Mouse (Mus musculus) activated CD4-positive, CD25-positive, alpha-beta regulatory T cell, adult 4 months (primary cell): ENCODE measurements around the gene Nsg1. TPM values are rescaled to one million over a fixed set of nuclear protein-coding genes. Genes with fewer than 3 reads are reported as not detected.

Source experiments
- ATAC-seq: one replicate; pipeline ENCODE4 v1.8.0; 2017
- polyA plus RNA-seq, 2 experiments: library from polyadenylated mRNA; unstranded; fragments of 100-300 nt; shearing (Covaris generic); gene quantifications; one replicate each; pipeline ENCODE4 v1.2.1; 2017

The Nsg1 gene
- under 1 TPM; 0.40 to 0.67 TPM for polyA plus RNA-seq

- no peak for ATAC-seq
Measured at GRCm38 (mm10) chr5:38159634-38160413, at the start of gene Nsg1. Gene Nsg1 (minus strand): TSS chr5:38159907.

GRCm38 (mm10) chr5:38208985-38209384 lies 49.3 kb upstream of the Nsg1 start:
- ATAC-seq, result no peak

GRCm38 (mm10) chr5:38205303-38205726 lies 45.6 kb upstream of the Nsg1 start:
- no peak for ATAC-seq

GRCm38 (mm10) chr5:38199686-38200085 lies 40.0 kb upstream of the Nsg1 start:
- no peak for ATAC-seq

GRCm38 (mm10) chr5:38197482-38197823 lies 37.7 kb upstream of the Nsg1 start:
- peak; percentile 46 for ATAC-seq

- no peak for ATAC-seq
Measured at GRCm38 (mm10) chr5:38196821-38197481, 37.2 kb upstream of the Nsg1 start.

- no peak for ATAC-seq
Measured at GRCm38 (mm10) chr5:38195941-38196340, 36.2 kb upstream of the Nsg1 start.

- ATAC-seq, result no peak
Measured at GRCm38 (mm10) chr5:38194946-38195345, 35.2 kb upstream of the Nsg1 start.

- no peak for ATAC-seq
Measured at GRCm38 (mm10) chr5:38190907-38191306, 31.2 kb upstream of the Nsg1 start.

- no peak for ATAC-seq
Measured at GRCm38 (mm10) chr5:38187006-38187405, 27.3 kb upstream of the Nsg1 start.

GRCm38 (mm10) chr5:38184688-38185285 lies 25.1 kb upstream of the Nsg1 start:
- ATAC-seq, result no peak

- no peak for ATAC-seq
Measured at GRCm38 (mm10) chr5:38174256-38174912, 14.7 kb upstream of the Nsg1 start.

GRCm38 (mm10) chr5:38173766-38174165 lies 14.1 kb upstream of the Nsg1 start:
- no peak for ATAC-seq

- no peak for ATAC-seq
Measured at GRCm38 (mm10) chr5:38168497-38168896, 8.8 kb upstream of the Nsg1 start.

GRCm38 (mm10) chr5:38158947-38159633 lies 617 bp downstream of the Nsg1 start:
- no peak for ATAC-seq

GRCm38 (mm10) chr5:38158501-38158946 lies 1.2 kb downstream of the Nsg1 start:
- no peak for ATAC-seq

- ATAC-seq, result no peak
Measured at GRCm38 (mm10) chr5:38157481-38158020, 2.2 kb downstream of the Nsg1 start.

GRCm38 (mm10) chr5:38153636-38154035 lies 6.1 kb downstream of the Nsg1 start:
- ATAC-seq, result no peak

- no peak for ATAC-seq
Measured at GRCm38 (mm10) chr5:38152201-38153108, 7.3 kb downstream of the Nsg1 start.

- ATAC-seq, result no peak
Measured at GRCm38 (mm10) chr5:38151264-38151663, 8.4 kb downstream of the Nsg1 start.

GRCm38 (mm10) chr5:38146524-38146923 lies 13.2 kb downstream of the Nsg1 start:
- no peak for ATAC-seq
